Mouse (Mus musculus) G1E (cell line): ENCODE data around the gene Snrnp200. TPM values are rescaled to one million over a fixed set of nuclear protein-coding genes. Genes with fewer than 3 reads are reported as not detected.

Source experiments
- ATAC-seq: 2 replicates; pipeline ENCODE4 v1.8.0; 2016; ENCODE audit warnings: mild to moderate bottlenecking; ENCODE audit not compliant: insufficient number of reproducible peaks, poor library complexity, low FRiP score, severe bottlenecking; ENCODE audit errors: extremely low read depth
- DNase-seq: peaks from one replicate; pipeline ENCODE4 v3.0.0; 2012; ENCODE audit warnings: low spot score
- H3K27me3 ChIP-seq: 2 replicates; pipeline ENCODE4 v1.6.1; 2012; ENCODE audit warnings: mild to moderate bottlenecking, low read length, inconsistent platforms; ENCODE audit not compliant: insufficient read depth
- H3K36me3 ChIP-seq: replicated peaks from 2 replicates; pipeline ENCODE3; 2012; ENCODE audit warnings: mild to moderate bottlenecking, inconsistent platforms
- H3K4me1 ChIP-seq: 2 replicates; pipeline ENCODE4 v1.6.1; 2012; ENCODE audit warnings: low read depth, low read length, inconsistent platforms, mixed read lengths; ENCODE audit not compliant: insufficient read depth
- H3K4me3 ChIP-seq: 2 replicates; pipeline ENCODE4 v1.5.1; 2012; ENCODE audit warnings: low read depth, mild to moderate bottlenecking, inconsistent platforms, low read length, moderate library complexity, mixed read lengths
- H3K9me3 ChIP-seq: replicated peaks from 2 replicates; pipeline ENCODE4 v1.6.1; 2012; ENCODE audit warnings: inconsistent platforms
- GATA1 ChIP-seq: IDR thresholded peaks from 2 replicates; pipeline ENCODE4 v1.6.1; 2012; ENCODE audit warnings: borderline replicate concordance, low read length, inconsistent platforms, mixed read lengths
- GATA2 ChIP-seq: IDR thresholded peaks from 2 replicates; pipeline ENCODE4 v1.6.1; 2012; ENCODE audit warnings: low read depth, low read length, inconsistent platforms, borderline replicate concordance
- POLR2AphosphoS5 ChIP-seq: IDR thresholded peaks from 2 replicates; pipeline ENCODE4 v1.6.1; 2012; ENCODE audit warnings: low read depth, low read length, inconsistent platforms; ENCODE audit not compliant: insufficient replicate concordance
- TAL1 ChIP-seq: conservative IDR thresholded peaks from 2 replicates; pipeline ENCODE4 v1.6.1; 2012; ENCODE audit warnings: low read depth, low read length, inconsistent platforms, mixed read lengths
- polyA plus RNA-seq: library from polyadenylated mRNA; stranded (reverse); fragments of >175 nt; gene quantifications from 2 replicates; pipeline ENCODE4 v1.2.3, GENCODE M21; 2012
- total RNA-seq, 2 experiments: library from RNA; stranded (forward) in 1 of 2; stranded (reverse) in 1 of 2; fragments of 200-1000 nt in 1 of 2; fragments of >200 nt in 1 of 2; fragmentation: Nextera tagmentation in 1 of 2; gene quantifications; 2 replicates each; pipeline ENCODE4 v1.2.3; 2014 to 2017

Snrnp200 gene
- total and polyA plus RNA-seq, 3 experiments: 32.5 to 216 (median 155) TPM

GRCm38 (mm10) chr2:127278162-127278561 is 70.0 kb downstream of the Snrnp200 start:
- TF ChIP-seq GATA1 (no peak), POLR2AphosphoS5 (no peak), GATA2 (no peak), TAL1 (no peak)
- H3K36me3 ChIP-seq: peaks cover 48% of the 10 kb centered on the region
- no peaks in the 10 kb centered on the region for H3K27me3 ChIP-seq
- DNase-seq (no peak), ATAC-seq (no peak)
- no peak overlapping the region for H3K4me3 ChIP-seq
- no peaks in the 10 kb centered on the region for H3K9me3 ChIP-seq
- peaks cover 15% of the 10 kb centered on the region for H3K4me1 ChIP-seq

Other genes with a start within 250 kb of the Snrnp200 start
- gene Ap4e1, start 199.7 kb upstream of the Snrnp200 start, total RNA-seq (2014; fragmentation: Nextera tagmentation): 30.3 and 31.7 TPM in 2 replicates
- gene Ap4e1, start 199.7 kb upstream of the Snrnp200 start, total RNA-seq (2017): 30.1 and 30.9 TPM in 2 replicates
- gene Ap4e1, start 199.7 kb upstream of the Snrnp200 start, polyA plus RNA-seq: 5.0 and 5.5 TPM in 2 replicates
- 17.3 and 18.3 TPM in 2 replicates for gene Blvra, start 137.7 kb upstream of the Snrnp200 start, total RNA-seq (2014; fragmentation: Nextera tagmentation)
- gene Blvra, start 137.7 kb upstream of the Snrnp200 start, total RNA-seq (2017): 30.6 and 35.4 TPM in 2 replicates
- 2.0 and 3.1 TPM in 2 replicates for gene Blvra, start 137.7 kb upstream of the Snrnp200 start, polyA plus RNA-seq
- gene Ncaph, start 74.4 kb upstream of the Snrnp200 start, total RNA-seq (2014; fragmentation: Nextera tagmentation): 114 and 122 TPM in 2 replicates
- gene Ncaph, start 74.4 kb upstream of the Snrnp200 start, total RNA-seq (2017): 96.4 and 103 TPM in 2 replicates
- 12.6 and 19.4 TPM in 2 replicates for gene Ncaph, start 74.4 kb upstream of the Snrnp200 start, polyA plus RNA-seq
- gene Itpripl1, start 64.9 kb upstream of the Snrnp200 start, total RNA-seq (2014; fragmentation: Nextera tagmentation): 25.5 and 27.1 TPM in 2 replicates
- 38.7 and 44.4 TPM in 2 replicates for gene Itpripl1, start 64.9 kb upstream of the Snrnp200 start, total RNA-seq (2017)
- 7.0 and 10.8 TPM in 2 replicates for gene Itpripl1, start 64.9 kb upstream of the Snrnp200 start, polyA plus RNA-seq
- gene 1810024B03Rik, start 106 bp upstream of the Snrnp200 start, total RNA-seq (2014; fragmentation: Nextera tagmentation): 4.7 and 5.2 TPM in 2 replicates
- gene 1810024B03Rik, start 106 bp upstream of the Snrnp200 start, total RNA-seq (2017): 4.7 and 4.8 TPM in 2 replicates
- gene 1810024B03Rik, start 106 bp upstream of the Snrnp200 start, polyA plus RNA-seq: 0.08 and 0.14 TPM in 2 replicates
- gene Ciao1, start 39.4 kb downstream of the Snrnp200 start, total RNA-seq (2014; fragmentation: Nextera tagmentation): 40.9 and 49.2 TPM in 2 replicates
- 42.5 and 46.4 TPM in 2 replicates for gene Ciao1, start 39.4 kb downstream of the Snrnp200 start, total RNA-seq (2017)
- 11.3 and 12.7 TPM in 2 replicates for gene Ciao1, start 39.4 kb downstream of the Snrnp200 start, polyA plus RNA-seq
- 21.7 and 47.9 TPM in 2 replicates for gene Tmem127, start 39.5 kb downstream of the Snrnp200 start, total RNA-seq (2014; fragmentation: Nextera tagmentation)
- gene Tmem127, start 39.5 kb downstream of the Snrnp200 start, total RNA-seq (2017): 29.9 and 30.8 TPM in 2 replicates
- gene Tmem127, start 39.5 kb downstream of the Snrnp200 start, polyA plus RNA-seq: 26.4 and 27.7 TPM in 2 replicates
- 73.9 and 81.6 TPM in 2 replicates for gene Stard7, start 61.8 kb downstream of the Snrnp200 start, total RNA-seq (2014; fragmentation: Nextera tagmentation)
- 242 and 250 TPM in 2 replicates for gene Stard7, start 61.8 kb downstream of the Snrnp200 start, total RNA-seq (2017)
- 46.5 and 50.4 TPM in 2 replicates for gene Stard7, start 61.8 kb downstream of the Snrnp200 start, polyA plus RNA-seq
- gene Dusp2, start 127.8 kb downstream of the Snrnp200 start, total RNA-seq (2014; fragmentation: Nextera tagmentation): not detected in 2 replicates
- 0.11 and 0.23 TPM in 2 replicates for gene Dusp2, start 127.8 kb downstream of the Snrnp200 start, total RNA-seq (2017)
- 0.04 TPM in 1 of 2 replicates, not detected in the other for gene Dusp2, start 127.8 kb downstream of the Snrnp200 start, polyA plus RNA-seq
- not detected in 2 replicates for gene Astl, start 130.3 kb downstream of the Snrnp200 start, total RNA-seq (2014; fragmentation: Nextera tagmentation)
- gene Astl, start 130.3 kb downstream of the Snrnp200 start, total RNA-seq (2017): 0.11 and 0.12 TPM in 2 replicates
- gene Astl, start 130.3 kb downstream of the Snrnp200 start, polyA plus RNA-seq: not detected in 2 replicates
- gene Adra2b, start 154.8 kb downstream of the Snrnp200 start, total RNA-seq (2014; fragmentation: Nextera tagmentation): not detected in 2 replicates
- 0.05 TPM in 1 of 2 replicates, not detected in the other for gene Adra2b, start 154.8 kb downstream of the Snrnp200 start, total RNA-seq (2017)
- gene Adra2b, start 154.8 kb downstream of the Snrnp200 start, polyA plus RNA-seq: not detected in 2 replicates
- not detected in 2 replicates for gene Gpat2, start 216.8 kb downstream of the Snrnp200 start, total RNA-seq (2014; fragmentation: Nextera tagmentation)
- gene Gpat2, start 216.8 kb downstream of the Snrnp200 start, total RNA-seq (2017): not detected in 2 replicates
- gene Gpat2, start 216.8 kb downstream of the Snrnp200 start, polyA plus RNA-seq: not detected in 2 replicates
- 5.9 and 10.0 TPM in 2 replicates for gene Fahd2a, start 236.2 kb downstream of the Snrnp200 start, total RNA-seq (2014; fragmentation: Nextera tagmentation)
- 9.6 and 13.5 TPM in 2 replicates for gene Fahd2a, start 236.2 kb downstream of the Snrnp200 start, total RNA-seq (2017)
- gene Fahd2a, start 236.2 kb downstream of the Snrnp200 start, polyA plus RNA-seq: 23.1 and 35.3 TPM in 2 replicates